Mouse (Mus musculus) neural tube, embryonic 10.5 days (tissue): ENCODE results near the gene Card10.
A peak's percentile ranks its signal among the peaks of the same experiment; 100 is the strongest.

Experiments used
- DNase-seq: peaks from one replicate; pipeline ENCODE4 v3.0.0-alpha.2; 2017; ENCODE audit warnings: low spot score; ENCODE audit errors: extremely low spot score

The Card10 gene

GRCm38 (mm10) chr15:78801971-78802741 is 686 bp downstream of the Card10 start:
- peak; percentile 47 for DNase-seq

- DNase-seq, result no peak
Observed at GRCm38 (mm10) chr15:78801571-78801970, 1.3 kb downstream of the Card10 start.

DNA sequence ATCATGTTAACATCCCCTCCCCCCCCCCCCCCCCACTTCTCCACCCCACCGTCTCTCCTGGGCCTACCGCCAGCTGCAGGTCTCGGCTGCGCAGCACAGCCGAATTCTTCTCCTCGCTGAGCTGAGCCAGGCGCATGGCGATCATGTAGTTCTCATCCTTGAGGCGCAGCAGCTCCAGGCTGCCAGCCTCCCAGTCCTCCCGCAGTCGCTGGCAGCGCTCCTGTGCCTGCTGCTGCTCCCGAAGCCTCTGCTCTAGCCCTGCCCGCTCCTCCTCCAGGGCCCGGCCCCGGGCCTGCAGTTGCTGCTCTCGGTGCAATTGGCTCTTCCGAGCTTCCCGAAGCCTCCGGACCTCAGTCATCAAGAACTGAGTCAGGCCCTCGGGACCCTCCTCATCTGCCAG is 3.8 kb downstream of the Card10 start:
- DNase-seq, result no peak

DNA sequence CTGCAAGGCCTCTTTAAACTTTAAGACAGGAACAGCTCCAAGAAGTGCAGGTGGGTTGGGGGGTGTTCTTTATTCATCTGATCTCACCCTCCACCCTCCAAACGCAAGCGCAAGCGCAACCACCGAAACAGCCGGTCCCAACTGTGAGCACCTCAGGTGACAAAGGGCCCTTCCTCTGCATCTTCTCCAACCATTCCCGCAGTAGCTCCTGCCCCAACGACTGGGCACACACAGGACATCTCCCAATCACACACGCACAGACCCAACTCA is 5.8 kb downstream of the Card10 start:
- no peak for DNase-seq

GRCm38 (mm10) chr15:78796196-78797059 is 6.4 kb downstream of the Card10 start:
- DNase-seq, result no peak

DNA sequence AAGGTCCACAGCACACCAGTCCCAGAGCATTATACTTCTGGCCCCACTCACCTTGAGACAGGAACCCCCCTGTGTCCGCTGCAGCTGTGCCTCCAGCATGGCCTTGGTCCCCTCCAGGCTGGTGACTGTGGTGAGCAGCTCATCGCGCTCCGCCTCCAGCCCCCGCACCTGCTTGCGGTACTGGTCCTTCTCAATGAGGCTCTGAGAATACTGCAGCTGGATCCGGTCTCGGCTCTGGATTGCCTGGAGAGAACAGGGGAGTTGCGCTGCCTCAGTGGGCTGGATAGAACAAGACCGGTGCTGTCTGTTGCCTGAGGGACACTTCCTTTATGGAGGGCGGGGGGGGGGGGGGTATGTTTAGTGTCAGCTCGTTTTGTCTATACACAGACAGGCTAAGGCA is 11.9 kb downstream of the Card10 start:
- no peak for DNase-seq

- DNase-seq, result no peak
Observed at GRCm38 (mm10) chr15:78790451-78790850, 12.4 kb downstream of the Card10 start.

- DNase-seq, result no peak
Observed at GRCm38 (mm10) chr15:78789721-78790323, 13.0 kb downstream of the Card10 start.

DNA sequence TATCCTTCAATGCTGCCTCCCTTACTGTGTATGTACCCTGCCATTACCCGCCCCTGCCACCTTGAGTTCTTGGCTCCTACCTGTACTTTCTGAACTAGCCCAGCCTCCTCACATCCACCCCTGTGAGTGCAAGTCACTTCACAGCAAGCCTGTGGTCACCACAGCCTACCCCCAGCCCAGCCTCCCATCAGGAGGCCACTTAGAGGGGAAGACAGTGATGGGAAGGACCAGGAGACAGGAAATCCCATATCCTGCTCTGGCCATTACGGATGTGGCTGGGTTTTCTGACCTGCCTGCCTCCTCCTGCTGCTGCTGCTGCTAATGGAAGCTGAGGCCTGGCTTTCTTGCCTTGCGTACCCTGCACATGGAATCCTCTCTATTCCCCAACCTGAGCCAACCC is 14.8 kb downstream of the Card10 start:
- DNase-seq, result no peak

GRCm38 (mm10) chr15:78787287-78787856 is 15.5 kb downstream of the Card10 start:
- no peak for DNase-seq

GRCm38 (mm10) chr15:78786411-78786818 is 16.4 kb downstream of the Card10 start:
- DNase-seq, result no peak

DNA sequence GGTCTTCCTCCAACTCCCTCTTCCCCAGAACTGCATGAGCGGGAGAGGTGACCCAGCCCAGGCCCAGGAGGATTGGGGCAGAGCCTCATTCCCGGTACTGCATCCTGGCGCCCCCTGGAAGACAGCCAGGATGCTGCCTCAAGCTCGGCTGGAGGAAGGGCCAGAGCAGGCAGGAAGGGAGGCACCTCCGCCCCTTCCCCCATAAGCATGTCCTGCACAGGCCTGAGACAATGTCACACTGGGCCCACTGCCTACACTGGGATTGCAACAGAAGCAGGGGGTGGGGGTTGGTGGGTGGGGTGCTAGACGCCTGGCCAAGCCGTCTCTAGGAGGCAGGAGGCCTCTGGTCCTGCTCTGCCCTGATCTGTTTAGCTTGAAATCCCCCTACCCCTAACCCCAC is 16.9 kb downstream of the Card10 start:
- DNase-seq, result no peak

DNA sequence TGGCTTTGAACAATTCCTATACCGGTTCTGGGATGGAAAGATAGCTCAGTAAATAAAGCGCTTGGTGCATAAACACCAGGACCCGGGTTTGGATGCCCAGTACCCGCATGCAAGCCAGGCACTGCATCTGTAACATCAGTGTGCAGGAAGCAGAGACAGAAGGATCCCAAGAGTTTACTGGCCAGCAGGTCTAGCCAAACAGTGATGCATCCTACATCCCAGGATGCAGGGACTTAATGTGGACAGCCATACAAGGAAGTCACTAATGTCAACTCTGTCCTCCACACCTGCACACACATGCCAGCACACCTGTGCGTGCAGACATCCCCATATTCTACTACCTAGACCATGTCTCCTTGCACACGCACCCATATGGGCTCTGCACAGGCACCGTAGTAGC is 17.6 kb downstream of the Card10 start:
- no peak for DNase-seq

DNA sequence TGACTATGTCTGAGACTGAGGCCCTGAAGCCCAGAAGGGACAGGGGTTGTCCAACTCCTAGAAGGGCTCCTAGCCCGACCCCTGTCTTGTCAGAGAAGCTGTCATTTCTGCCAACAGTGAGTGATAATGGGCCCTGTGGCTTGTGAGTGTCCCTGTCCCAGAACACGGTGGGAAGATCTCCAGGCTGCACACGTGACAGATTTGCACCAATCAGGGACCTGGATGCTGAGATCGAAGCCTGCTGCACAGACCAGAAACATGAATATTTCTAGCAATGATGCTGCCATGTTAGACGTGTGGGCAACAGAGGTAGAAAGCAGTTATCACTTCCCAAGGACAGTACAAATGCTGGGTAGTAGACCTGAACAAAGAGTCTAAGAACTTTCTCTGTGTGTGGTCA is 18.3 kb downstream of the Card10 start:
- no peak for DNase-seq

GRCm38 (mm10) chr15:78782348-78783103 is 20.3 kb downstream of the Card10 start:
- no peak for DNase-seq

GRCm38 (mm10) chr15:78780908-78781307 is 21.9 kb downstream of the Card10 start:
- no peak for DNase-seq

GRCm38 (mm10) chr15:78780359-78780758 is 22.5 kb downstream of the Card10 start:
- DNase-seq, result no peak

DNA sequence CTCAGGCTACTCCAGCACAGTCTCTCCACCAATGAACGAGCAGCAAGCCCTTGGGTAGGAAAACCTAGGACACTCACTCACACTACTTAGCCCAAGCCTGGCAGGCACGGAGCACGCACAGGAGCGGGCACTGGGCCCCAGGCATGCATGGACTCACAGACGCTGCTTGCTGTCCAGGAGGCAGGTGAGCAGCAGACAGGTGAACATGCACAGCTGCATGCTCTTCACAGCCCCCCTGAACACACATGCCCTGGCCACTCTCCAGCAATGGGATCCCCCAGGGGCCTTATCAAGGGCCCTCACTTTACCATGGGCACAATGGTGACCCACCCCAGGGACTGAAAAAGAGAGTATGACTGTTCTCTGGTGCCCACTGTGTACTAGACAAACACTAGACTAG is 23.2 kb downstream of the Card10 start:
- DNase-seq, result no peak

DNA sequence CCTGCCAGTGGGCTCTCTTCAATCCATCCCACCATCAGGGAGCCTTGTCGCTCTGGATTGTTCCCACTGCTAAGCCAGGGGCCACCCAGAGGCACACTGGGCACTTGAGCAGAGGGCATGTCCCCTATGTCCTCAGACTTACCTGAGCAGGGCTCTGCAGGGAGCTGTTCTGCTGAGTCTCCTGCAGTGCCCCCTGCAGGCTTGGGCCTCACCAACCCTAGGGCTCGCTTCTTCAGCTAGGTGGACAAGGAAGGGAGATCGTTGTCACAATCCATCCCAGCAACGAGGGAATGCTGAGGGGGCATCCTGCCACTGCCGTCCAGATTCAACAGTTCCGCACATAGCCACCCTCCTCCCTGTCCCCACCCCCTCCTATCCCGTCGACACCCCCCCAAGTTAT is 23.6 kb downstream of the Card10 start:
- no peak for DNase-seq

- DNase-seq, result peak; percentile 91
Observed at GRCm38 (mm10) chr15:78778077-78778870, 24.6 kb downstream of the Card10 start.
